ENCODE assay signal across 14 mouse cellular contexts in the genomic region with DNA sequence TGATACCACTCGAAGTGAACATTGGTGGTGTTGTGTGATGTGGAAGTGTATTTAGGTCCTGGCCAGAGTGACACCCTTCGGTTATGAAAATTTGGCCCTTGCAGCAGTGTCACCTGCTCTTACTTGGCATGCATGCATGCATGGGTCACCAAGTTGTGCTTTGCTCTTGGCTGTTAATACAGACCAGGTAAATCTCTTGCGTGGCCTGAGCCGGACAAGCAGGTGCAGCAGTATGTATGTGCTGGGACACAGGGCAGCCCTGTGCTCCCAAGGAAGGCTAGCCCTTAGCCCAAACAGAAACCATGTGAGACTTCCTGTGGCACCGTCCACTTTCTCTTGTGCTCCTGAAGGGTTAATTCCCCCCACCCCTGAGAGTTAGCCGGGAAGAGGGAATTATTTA. TPM values are rescaled to one million over a fixed set of nuclear protein-coding genes. Genes with fewer than 3 reads are reported as not detected.
A peak's percentile ranks its signal among the peaks of the same experiment; 100 is the strongest.
DNase-seq lines count a peak whose midpoint lies in the region; ATAC-seq lines count a peak whose summit lies in the region.
"Had no signal": no experiment of that assay in that cellular context is flagged by ENCODE, and none has a peak within 500 bp of the region (broad histone marks: within the 10 kb centered on the region; RNA-seq: fewer than 3 reads in every experiment).

No protein-coding gene starts in this region.

- ATAC-seq in heart, embryonic 14.5 days (ENCODE audit: insufficient number of reproducible peaks, insufficient read depth, low FRiP score, low read depth), result no peak
- ATAC-seq in midbrain, embryonic 16.5 days, result no peak
- no peak for ATAC-seq in stomach, embryonic 15.5 days (ENCODE audit: insufficient read depth, low FRiP score, low read depth)
- ATAC-seq: midbrain, embryonic 15.5 days had no signal

- WGBS in heart, embryonic 14.5 days, result 66% methylated on average over 6 of the region's 6 CpGs
- WGBS in midbrain, embryonic 10.5 days, result 65% methylated on average over 6 of the region's 6 CpGs
- 62% methylated on average over 6 of the region's 6 CpGs for WGBS in midbrain, embryonic 16.5 days
- 57% methylated on average over 6 of the region's 6 CpGs for WGBS in stomach, embryonic 15.5 days

- H3K4me1 ChIP-seq in heart, embryonic 14.5 days (ENCODE audit: control insufficient read depth in 2 of 2, insufficient read depth in 2 of 2, low read length in 2 of 2), result peaks cover 6 to 22% of the 10 kb centered on the region in 2 experiments
- H3K4me1 ChIP-seq in midbrain, embryonic 10.5 days, result peaks cover 50% of the 10 kb centered on the region
- H3K4me1 ChIP-seq in midbrain, embryonic 16.5 days (ENCODE audit: control insufficient read depth, insufficient read depth, low read length), result peaks cover 17% of the 10 kb centered on the region
- peaks cover 12% of the 10 kb centered on the region for H3K4me1 ChIP-seq in stomach, embryonic 15.5 days

- H3K27ac ChIP-seq in heart, embryonic 14.5 days (replicated peaks in 1 of 2; ENCODE audit: control insufficient read depth in 1 of 2, insufficient read depth in 1 of 2, low read depth in 2 of 2, low read length in 2 of 2), result no peak overlapping the region
- H3K27ac ChIP-seq in midbrain, embryonic 10.5 days (replicated peaks), result 0 out of 2 replicates have a peak overlapping the region, but pooled peaks have one; percentile 39
- H3K27ac ChIP-seq in midbrain, embryonic 16.5 days (ENCODE audit: low read length), result no peak overlapping the region
- no peak overlapping the region for H3K27ac ChIP-seq in stomach, embryonic 15.5 days
- H3K27ac ChIP-seq: heart, embryonic 10.5 days; limb, embryonic 13.5 days; midbrain, embryonic 15.5 days had no signal

- H3K9ac ChIP-seq in heart, embryonic 14.5 days (ENCODE audit: low read length), result 0 out of 2 replicates have a peak overlapping the region, but pooled peaks have one; percentile 22
- no peak overlapping the region for H3K9ac ChIP-seq in midbrain, embryonic 16.5 days (ENCODE audit: low read depth, low read length)
- H3K9ac ChIP-seq in stomach, embryonic 15.5 days, result no peak overlapping the region
- H3K9ac ChIP-seq: limb, embryonic 13.5 days; midbrain, embryonic 15.5 days had no signal

- no peaks in the 10 kb centered on the region for H3K36me3 ChIP-seq in heart, embryonic 14.5 days (ENCODE audit: control insufficient read depth, insufficient read depth, low read length)
- H3K36me3 ChIP-seq in midbrain, embryonic 10.5 days, result no peaks in the 10 kb centered on the region
- H3K36me3 ChIP-seq in midbrain, embryonic 16.5 days (ENCODE audit: control insufficient read depth, insufficient read depth, low read length), result no peaks in the 10 kb centered on the region
- no peaks in the 10 kb centered on the region for H3K36me3 ChIP-seq in stomach, embryonic 15.5 days
- H3K36me3 ChIP-seq: heart, embryonic 10.5 days; limb, embryonic 13.5 days; midbrain, embryonic 15.5 days had no signal

- no peaks in the 10 kb centered on the region for H3K9me3 ChIP-seq in heart, embryonic 14.5 days (ENCODE audit: control insufficient read depth, low read length)
- H3K9me3 ChIP-seq in midbrain, embryonic 10.5 days (replicated peaks), result no peaks in the 10 kb centered on the region
- no peaks in the 10 kb centered on the region for H3K9me3 ChIP-seq in midbrain, embryonic 16.5 days (replicated peaks; ENCODE audit: control insufficient read depth, low read length, poor library complexity, severe bottlenecking)
- H3K9me3 ChIP-seq in stomach, embryonic 15.5 days, result no peaks in the 10 kb centered on the region
- H3K9me3 ChIP-seq: heart, embryonic 10.5 days; limb, embryonic 13.5 days; midbrain, embryonic 15.5 days had no signal

- no peaks in the 10 kb centered on the region for H3K27me3 ChIP-seq in heart, embryonic 14.5 days (ENCODE audit: control insufficient read depth, insufficient read depth, low read length)
- H3K27me3 ChIP-seq in midbrain, embryonic 10.5 days (ENCODE audit: low read depth, poor library complexity, severe bottlenecking), result no peaks in the 10 kb centered on the region
- no peaks in the 10 kb centered on the region for H3K27me3 ChIP-seq in midbrain, embryonic 16.5 days (ENCODE audit: control insufficient read depth, insufficient read depth, low read depth, low read length)
- H3K27me3 ChIP-seq in stomach, embryonic 15.5 days (replicated peaks), result no peaks in the 10 kb centered on the region
- H3K27me3 ChIP-seq: limb, embryonic 13.5 days; midbrain, embryonic 15.5 days had no signal

- no peak overlapping the region for H3K4me2 ChIP-seq in heart, embryonic 14.5 days (ENCODE audit: low read length)
- H3K4me2 ChIP-seq in midbrain, embryonic 16.5 days (ENCODE audit: low read length), result no peak overlapping the region
- peak overlapping the region; percentile 27; the same call in 1 of the 2 replicates for H3K4me2 ChIP-seq in stomach, embryonic 15.5 days
- H3K4me2 ChIP-seq: limb, embryonic 13.5 days; midbrain, embryonic 15.5 days had no signal

- no peak for DNase-seq in heart, adult 8-10 months (ENCODE audit: low spot score)
- no peak for DNase-seq in midbrain, embryonic 10.5 days (ENCODE audit: low spot score)
- peak; percentile 10 for DNase-seq in kidney, postnatal 14 days
- no peak for DNase-seq in spleen, postnatal 36 days (ENCODE audit: low spot score in 2 of 2)
- DNase-seq: adrenal gland, adult 2 months; heart, postnatal 4 days; lung, postnatal 14 days; right cerebral cortex, postnatal 4 days had no signal

- H3K4me3 ChIP-seq in heart, embryonic 14.5 days (ENCODE audit: control insufficient read depth in 1 of 2, insufficient read depth in 1 of 2, low read depth in 1 of 2, low read length in 2 of 2), result no peak overlapping the region
- no peak overlapping the region for H3K4me3 ChIP-seq in midbrain, embryonic 10.5 days
- no peak overlapping the region for H3K4me3 ChIP-seq in midbrain, embryonic 16.5 days (ENCODE audit: low read depth, low read length)
- no peak overlapping the region for H3K4me3 ChIP-seq in stomach, embryonic 15.5 days (replicated peaks)
- H3K4me3 ChIP-seq: heart, embryonic 10.5 days; limb, embryonic 13.5 days; midbrain, embryonic 15.5 days had no signal

RNA-seq across cellular contexts. Expression of gene Tent4b, which starts 28.8 kb away (rescaled TPM):
- polyA plus RNA-seq in heart, embryonic 14.5 days (2014; fragmentation: Nextera tagmentation; extraction: Ambion mirVana), result 9.1 and 10.1 TPM in 2 replicates
- total RNA-seq in heart, adult 8-10 months (2022), result 10 to 100 TPM; 17.2 to 20.5 (median 18.7) TPM
- polyA plus RNA-seq in midbrain, embryonic 10.5 days (2016; fragmentation: Nextera tagmentation; extraction: Ambion mirVana), result 8.2 and 9.5 TPM in 2 replicates
- 9.7 and 11.0 TPM in 2 replicates for polyA plus RNA-seq in midbrain, embryonic 16.5 days (2015; fragmentation: Nextera tagmentation; extraction: Ambion mirVana)
- polyA plus RNA-seq in stomach, embryonic 15.5 days (2015; fragmentation: Nextera tagmentation; extraction: Ambion mirVana), result 7.0 and 7.5 TPM in 2 replicates

RNA-seq across cellular contexts. Expression of gene Adcy7, which starts 44.4 kb away (rescaled TPM):
- 3.2 TPM in 2 replicates for polyA plus RNA-seq in heart, embryonic 14.5 days (2014; fragmentation: Nextera tagmentation; extraction: Ambion mirVana)
- 1 to 10 TPM; 3.1 to 5.0 (median 4.2) TPM for total RNA-seq in heart, adult 8-10 months (2022)
- polyA plus RNA-seq in midbrain, embryonic 10.5 days (2016; fragmentation: Nextera tagmentation; extraction: Ambion mirVana), result 2.2 and 3.2 TPM in 2 replicates
- polyA plus RNA-seq in midbrain, embryonic 16.5 days (2015; fragmentation: Nextera tagmentation; extraction: Ambion mirVana), result 4.2 and 6.6 TPM in 2 replicates
- 6.3 and 7.4 TPM in 2 replicates for polyA plus RNA-seq in stomach, embryonic 15.5 days (2015; fragmentation: Nextera tagmentation; extraction: Ambion mirVana)
